Mouse (Mus musculus): ENCODE measurements around the gene Tab3.

The Tab3 gene

GRCm38 (mm10) chrX:85573532-85574181 is at the start of gene Tab3:
Gene Tab3 (plus strand): TSS chrX:85574022.
- peak; percentile 100 for DNase-seq

GRCm38 (mm10) chrX:85525545-85525944 is 48.3 kb upstream of the Tab3 start:
- DNase-seq, result no peak

GRCm38 (mm10) chrX:85526263-85527019 is 47.4 kb upstream of the Tab3 start:
- no peak for DNase-seq

- no peak for DNase-seq
These were observed 14.9 kb upstream of the Tab3 start for GRCm38 (mm10) chrX:85558931-85559330.

- no peak for DNase-seq
These were observed 7.6 kb upstream of the Tab3 start for GRCm38 (mm10) chrX:85566256-85566655.

GRCm38 (mm10) chrX:85574182-85574541 is 340 bp downstream of the Tab3 start:
- no peak for DNase-seq

- no peak for DNase-seq
These were observed 2.5 kb downstream of the Tab3 start for GRCm38 (mm10) chrX:85576310-85576709.

- no peak for DNase-seq
These were observed 6.9 kb downstream of the Tab3 start for GRCm38 (mm10) chrX:85580768-85581167.

- DNase-seq, result no peak
These were observed 8.7 kb downstream of the Tab3 start for GRCm38 (mm10) chrX:85582517-85582916.

- no peak for DNase-seq
These were observed 11.8 kb downstream of the Tab3 start for GRCm38 (mm10) chrX:85585575-85585974.

- DNase-seq, result no peak
These were observed 40.9 kb downstream of the Tab3 start for GRCm38 (mm10) chrX:85614701-85615100.

- DNase-seq, result no peak
These were observed 72.5 kb downstream of the Tab3 start for GRCm38 (mm10) chrX:85646204-85646777.

GRCm38 (mm10) chrX:85676808-85677207 is 103.0 kb downstream of the Tab3 start:
- DNase-seq, result no peak

GRCm38 (mm10) chrX:85682125-85682524 is 108.3 kb downstream of the Tab3 start:
- DNase-seq, result no peak

GRCm38 (mm10) chrX:85683723-85684122 is 109.9 kb downstream of the Tab3 start:
- DNase-seq, result no peak

All from heart, adult 11 months (tissue).